Mouse (Mus musculus) E14TG2a.4 (cell line): ENCODE data around the gene Duox1.

ENCODE experiments used
- H3K27me3 ChIP-seq: 2 replicates; pipeline ENCODE4 v1.6.1; 2014; ENCODE audit warnings: low read length, control low read depth; ENCODE audit not compliant: insufficient read depth
- H3K36me3 ChIP-seq: 2 replicates; pipeline ENCODE4 v1.6.1; 2014; ENCODE audit warnings: low read length, control low read depth; ENCODE audit not compliant: insufficient read depth
- H3K4me1 ChIP-seq: replicated peaks from 2 replicates; pipeline ENCODE4 v1.6.1; 2014; ENCODE audit warnings: low read depth, low read length, control low read depth
- H3K4me3 ChIP-seq: replicated peaks from 2 replicates; pipeline ENCODE4 v1.5.1; 2014; ENCODE audit warnings: mild to moderate bottlenecking, low read length
- H3K9me3 ChIP-seq: 2 replicates; pipeline ENCODE4 v1.6.1; 2014; ENCODE audit warnings: low read length, control low read depth
- CTCF ChIP-seq: conservative IDR thresholded peaks from 2 replicates; pipeline ENCODE4 v1.5.1; 2014; ENCODE audit warnings: low read length
- NANOG ChIP-seq: IDR thresholded peaks from 2 replicates; pipeline ENCODE4 v1.6.1; 2014; ENCODE audit warnings: borderline replicate concordance, low read length, mixed read lengths
- POU5F1 ChIP-seq: IDR thresholded peaks from 2 replicates; pipeline ENCODE4 v1.6.1; 2014; ENCODE audit warnings: low read length, borderline replicate concordance

Duox1 gene

GRCm38 (mm10) chr2:122348531-122349131 lies 33.2 kb downstream of the Duox1 start:
- Histone ChIP-seq H3K4me3 (peak overlapping the region; percentile 81), H3K9me3 (no peaks in the 10 kb centered on the region), H3K27me3 (peaks cover 17% of the 10 kb centered on the region), H3K36me3 (peaks cover 25% of the 10 kb centered on the region), H3K4me1 (peaks cover 80% of the 10 kb centered on the region)
- no peak for TF ChIP-seq POU5F1
- TF ChIP-seq CTCF = no peak; the same call in 1 of the 2 replicates
- TF ChIP-seq NANOG = no peak

GRCm38 (mm10) chr2:122349136-122349785 lies 33.8 kb downstream of the Duox1 start:
- H3K27me3 ChIP-seq = peaks cover 17% of the 10 kb centered on the region
- TF ChIP-seq NANOG (no peak), POU5F1 (no peak), CTCF (no peak)
- H3K4me1 ChIP-seq = peaks cover 85% of the 10 kb centered on the region
- peak overlapping the region; percentile 81 for H3K4me3 ChIP-seq
- H3K9me3 ChIP-seq = no peaks in the 10 kb centered on the region
- peaks cover 31% of the 10 kb centered on the region for H3K36me3 ChIP-seq

- no peaks in the 10 kb centered on the region for H3K9me3 ChIP-seq
- peaks cover 44% of the 10 kb centered on the region for H3K36me3 ChIP-seq
- H3K4me3 ChIP-seq = 0 out of 2 replicates have a peak overlapping the region, but pooled peaks have one; percentile 3
- H3K27me3 ChIP-seq = peaks cover 12% of the 10 kb centered on the region
- TF ChIP-seq NANOG (no peak), POU5F1 (no peak), CTCF (no peak)
- peaks cover 86% of the 10 kb centered on the region for H3K4me1 ChIP-seq
Measured at GRCm38 (mm10) chr2:122351156-122351930, 35.9 kb downstream of the Duox1 start.

GRCm38 (mm10) chr2:122351931-122352329 lies 36.5 kb downstream of the Duox1 start:
- H3K4me3 ChIP-seq = 0 out of 2 replicates have a peak overlapping the region, but pooled peaks have one; percentile 3
- peaks cover 92% of the 10 kb centered on the region for H3K4me1 ChIP-seq
- peaks cover 6% of the 10 kb centered on the region for H3K27me3 ChIP-seq
- H3K9me3 ChIP-seq = no peaks in the 10 kb centered on the region
- H3K36me3 ChIP-seq = peaks cover 48% of the 10 kb centered on the region
- TF ChIP-seq POU5F1 (peak; percentile 65; the same call in 1 of the 2 replicates), CTCF (no peak), NANOG (peak; percentile 78; the same call in 1 of the 2 replicates)

- no peaks in the 10 kb centered on the region for H3K9me3 ChIP-seq
- H3K4me3 ChIP-seq = no peak overlapping the region
- peaks cover 93% of the 10 kb centered on the region for H3K4me1 ChIP-seq
- peaks cover 52% of the 10 kb centered on the region for H3K36me3 ChIP-seq
- no peak for TF ChIP-seq POU5F1
- no peak for TF ChIP-seq NANOG
- TF ChIP-seq CTCF = no peak
- 0 out of 2 replicates have a peak, but pooled peaks cover 2% of the 10 kb centered on the region for H3K27me3 ChIP-seq
Measured at GRCm38 (mm10) chr2:122352992-122353391, 37.5 kb downstream of the Duox1 start.

GRCm38 (mm10) chr2:122353765-122354164 lies 38.3 kb downstream of the Duox1 start:
- TF ChIP-seq POU5F1 (no peak), CTCF (no peak), NANOG (no peak)

GRCm38 (mm10) chr2:122354191-122354929 lies 38.9 kb downstream of the Duox1 start:
- peak overlapping the region; percentile 26; the same call in 1 of the 2 replicates for H3K4me3 ChIP-seq
- 0 out of 2 replicates have a peak, but pooled peaks cover 2% of the 10 kb centered on the region for H3K27me3 ChIP-seq
- peaks cover 64% of the 10 kb centered on the region for H3K36me3 ChIP-seq
- no peaks in the 10 kb centered on the region for H3K9me3 ChIP-seq
- H3K4me1 ChIP-seq = peaks cover 96% of the 10 kb centered on the region
- no peak for TF ChIP-seq CTCF
- no peak for TF ChIP-seq POU5F1
- no peak for TF ChIP-seq NANOG

More at GRCm38 (mm10) chr2:122353765-122354164, 38.3 kb downstream of the Duox1 start:
- Histone ChIP-seq H3K4me3 (0 out of 2 replicates have a peak overlapping the region, but pooled peaks have one; percentile 29), H3K27me3 (0 out of 2 replicates have a peak, but pooled peaks cover 2% of the 10 kb centered on the region), H3K9me3 (no peaks in the 10 kb centered on the region), H3K4me1 (peaks cover 94% of the 10 kb centered on the region), H3K36me3 (peaks cover 58% of the 10 kb centered on the region)
